Mouse (Mus musculus): Measurements from ENCODE around the gene Sesn3.

- no peak for TF ChIP-seq CTCF (IDR thresholded peaks at IDR 0.05)
- TF ChIP-seq EP300 (IDR thresholded peaks at IDR 0.05), result no peak
These were observed 26.7 kb upstream of the Sesn3 start for GRCm38 (mm10) chr9:14248209-14248596.

Data from lung, postnatal 0 days (tissue).